Mouse (Mus musculus): ENCODE results near the gene Apip.

DNA sequence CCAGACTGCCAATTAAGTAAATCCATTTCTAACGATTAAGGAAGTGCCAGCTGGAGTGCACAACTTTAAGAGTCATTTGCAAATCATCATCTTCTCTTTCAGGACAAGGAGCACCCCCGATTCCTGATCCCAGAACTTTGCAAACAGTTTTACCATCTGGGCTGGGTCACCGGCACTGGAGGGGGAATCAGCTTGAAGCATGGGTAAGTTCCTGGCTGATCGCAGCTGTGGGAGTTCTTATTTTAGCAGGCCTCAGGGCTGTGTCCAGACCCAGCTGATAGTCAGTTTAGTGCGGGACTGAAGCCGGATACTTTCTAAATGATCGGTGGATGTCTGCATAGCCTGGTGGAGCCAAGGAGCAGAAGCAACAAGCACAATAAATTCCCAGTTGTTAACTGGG is 9.4 kb downstream of the Apip start:
- TF ChIP-seq CTCF (IDR thresholded peaks at IDR 0.05; ENCODE audit: low read depth) = no peak
- no peak for TF ChIP-seq EP300 (IDR thresholded peaks at IDR 0.05; ENCODE audit: low read depth)
